Mouse (Mus musculus) liver, adult 2 months (tissue): ENCODE results near the gene Gm20721.

ENCODE experiments used
- CTCF ChIP-seq: fragments of 200-500 bp; IDR thresholded peaks from 2 replicates; pipeline ENCODE4 v1.5.1; 2011; ENCODE audit warnings: low read depth, low read length, control low read depth
- POLR2A ChIP-seq: fragments of 200-500 bp; IDR thresholded peaks from 2 replicates; pipeline ENCODE4 v1.6.1; 2011; ENCODE audit warnings: low read length, control low read depth; ENCODE audit not compliant: insufficient read depth; ENCODE audit errors: extremely low read depth

DNA sequence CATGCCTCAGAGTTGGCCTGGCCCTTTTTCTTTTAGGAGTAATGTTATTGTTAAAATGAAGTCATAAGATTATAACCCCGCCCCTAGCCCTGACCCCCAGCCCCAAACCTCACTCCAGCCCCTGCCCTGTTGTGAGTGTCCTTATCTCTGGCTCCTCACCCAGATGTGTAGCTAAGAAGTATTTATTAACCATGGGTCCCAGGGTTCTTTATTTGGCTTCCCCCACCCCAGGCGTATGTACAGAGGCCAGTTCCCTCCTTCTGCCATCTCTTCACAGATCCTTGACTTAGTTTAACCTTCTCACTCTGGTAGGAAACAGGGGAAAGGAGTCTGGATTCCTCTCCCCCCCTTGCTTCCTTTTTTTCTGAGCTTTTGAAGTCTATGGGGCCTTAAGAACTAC lies 33.9 kb downstream of the Gm20721 start:
- TF ChIP-seq POLR2A: no peak
- no peak for TF ChIP-seq CTCF
